Mouse (Mus musculus) spleen, embryonic (tissue): ENCODE results near the gene Tlx2.

Source experiments
- CTCF ChIA-PET: fragments of 350-600 bp; sonication (Branson Sonifier 250); formaldehyde crosslinking; loops from one replicate; lab custom pipeline; 2022; lab: Charles Lee

The Tlx2 gene

GRCm38 (mm10) chr6:83070247-83070310, at the start of gene Tlx2:
Tlx2 (minus strand) TSS chr6:83070293.
- CTCF ChIA-PET: interaction anchor here (2.1 kb wide), 1 partner anchor 73 kb away, joined by 7 read pairs; no protein-coding TSS in a partner anchor

DNA sequence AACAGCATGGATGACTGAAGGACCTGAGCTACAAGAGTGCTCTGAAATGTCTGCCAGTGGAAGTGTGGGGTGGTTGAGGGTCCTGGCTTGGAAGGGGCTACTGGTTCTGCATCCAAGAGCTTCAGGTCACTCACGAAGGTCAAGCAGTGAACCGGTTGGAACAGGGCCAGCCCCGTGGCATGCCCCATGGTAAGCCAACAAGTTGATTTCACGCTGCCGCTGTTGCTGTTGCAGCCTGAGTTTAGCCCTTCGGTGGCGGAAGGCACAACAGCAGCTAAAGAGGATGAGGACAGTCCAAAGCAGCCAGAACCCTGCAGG, 49.6 kb upstream of the Tlx2 start:
- CTCF ChIA-PET: interaction anchor here (1.0 kb wide), 1 partner anchor 17 kb away, joined by 3 read pairs; no protein-coding TSS in a partner anchor

GRCm38 (mm10) chr6:83118825-83119733, 49.0 kb upstream of the Tlx2 start:
- CTCF ChIA-PET: interaction anchor here (0.9 kb wide), 1 partner anchor 11 kb away, joined by 3 read pairs; the partner anchor contains the start of gene Mrpl53

GRCm38 (mm10) chr6:83118369-83118768, 48.3 kb upstream of the Tlx2 start:
- CTCF ChIA-PET: interaction anchor here (0.9 kb wide), 1 partner anchor 10 kb away, joined by 3 read pairs; the partner anchor contains the start of gene Mrpl53

- CTCF ChIA-PET: no interaction called here
These were observed 47.5 kb upstream of the Tlx2 start for GRCm38 (mm10) chr6:83117616-83118015.

- CTCF ChIA-PET: no interaction called here
These were observed 47.0 kb upstream of the Tlx2 start for GRCm38 (mm10) chr6:83117165-83117438.

- CTCF ChIA-PET: no interaction called here
These were observed 46.5 kb upstream of the Tlx2 start for GRCm38 (mm10) chr6:83116373-83117164.

GRCm38 (mm10) chr6:83115682-83116372, 45.7 kb upstream of the Tlx2 start:
- CTCF ChIA-PET: no interaction called here

DNA sequence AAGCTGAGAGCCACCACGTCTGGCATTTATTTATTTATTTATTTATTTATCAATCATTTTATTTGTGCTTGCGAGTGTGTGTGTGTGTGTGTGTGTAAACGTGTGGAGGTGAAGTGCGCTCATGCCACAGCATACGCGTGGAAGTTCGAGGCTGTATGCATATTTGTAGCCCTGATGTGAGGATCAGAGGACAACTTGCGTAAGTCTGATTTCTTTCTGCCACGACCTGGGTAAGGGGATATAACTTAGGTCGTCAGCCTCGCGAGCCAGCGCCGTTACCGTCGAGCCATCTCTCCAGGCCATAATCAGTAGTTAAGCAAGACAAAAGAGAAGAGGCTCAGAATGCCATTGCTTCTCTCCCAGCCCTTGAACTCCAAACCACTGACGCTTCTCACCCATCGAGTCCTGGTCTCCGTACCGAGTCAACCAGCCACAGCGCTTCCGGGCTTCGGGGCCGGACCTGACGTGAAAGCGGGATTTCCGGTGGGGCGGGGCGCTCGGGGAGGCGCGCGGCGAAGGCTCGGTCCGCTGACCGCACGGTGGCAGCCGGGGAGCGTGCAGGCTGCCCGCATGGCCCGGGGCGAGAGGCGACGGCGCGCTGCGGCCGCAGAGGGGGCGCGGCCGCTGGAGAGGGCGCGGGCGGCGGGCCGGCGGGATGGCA, 45.0 kb upstream of the Tlx2 start, which contains the start of gene Mogs:
Gene Mogs, plus strand, starts transcription at position 486 of the 661 bp plus-strand sequence.
- CTCF ChIA-PET: no interaction called here

GRCm38 (mm10) chr6:83111510-83112136, 41.5 kb upstream of the Tlx2 start:
- CTCF ChIA-PET: no interaction called here

DNA sequence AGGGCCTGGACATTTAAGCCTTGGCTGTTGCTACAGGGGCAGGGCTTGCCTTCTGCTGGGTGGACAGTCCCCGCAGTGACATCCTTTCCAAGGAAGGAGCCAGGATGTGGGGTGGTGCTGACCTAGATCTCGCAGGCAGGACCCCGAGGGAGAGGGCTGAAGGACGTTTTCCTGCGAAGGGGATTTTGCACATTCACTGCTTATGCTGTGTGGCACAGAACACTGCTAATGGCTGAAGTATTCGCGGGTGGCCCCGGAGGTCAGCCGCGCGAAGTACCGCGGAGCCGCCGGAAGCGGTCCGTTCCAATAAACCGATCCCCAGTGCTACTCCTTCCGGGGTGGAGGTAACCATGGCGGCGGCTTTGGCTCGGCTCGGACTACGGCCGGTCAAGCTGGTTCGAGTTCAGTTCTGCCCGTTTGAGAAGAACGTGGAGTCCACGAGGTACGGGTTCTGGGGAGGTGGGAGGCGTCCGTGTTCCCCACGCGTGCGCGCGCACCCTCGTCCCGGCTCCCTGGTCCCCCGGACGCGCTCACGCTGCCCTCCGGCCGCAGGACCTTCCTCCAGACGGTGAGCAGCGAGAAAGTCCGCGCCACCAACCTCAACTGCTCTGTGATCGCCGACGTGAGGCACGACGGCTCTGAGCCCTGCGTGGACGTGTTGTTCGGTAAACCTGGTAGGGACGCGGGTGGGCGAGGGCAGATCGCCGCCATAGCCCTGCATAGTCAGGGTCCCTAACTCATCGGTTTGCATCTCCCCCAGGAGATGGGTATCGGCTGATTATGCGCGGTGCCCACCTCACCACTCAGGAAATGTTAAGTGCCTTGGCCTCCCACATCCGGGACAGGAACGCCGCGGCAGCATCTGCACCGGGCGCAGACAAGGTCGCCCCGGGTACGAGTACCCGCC, 38.9 kb upstream of the Tlx2 start, which contains the start of gene Mrpl53:
Gene Mrpl53, plus strand, starts transcription at position 279 of the 907 bp plus-strand sequence.
- CTCF ChIA-PET: interaction anchor here (0.6 to 1.3 kb wide), 3 partner anchors 10 to 104 kb away, joined by 3 to 14 read pairs (median 3); no protein-coding TSS in a partner anchor

GRCm38 (mm10) chr6:83107566-83108400, 37.7 kb upstream of the Tlx2 start:
- CTCF ChIA-PET: interaction anchor here (1.3 kb wide), 1 partner anchor 11 kb away, joined by 3 read pairs; no protein-coding TSS in a partner anchor

GRCm38 (mm10) chr6:83104158-83104557, 34.1 kb upstream of the Tlx2 start:
- CTCF ChIA-PET: no interaction called here

- CTCF ChIA-PET: interaction anchor here (1.0 kb wide), 1 partner anchor 82 kb away, joined by 3 read pairs; no protein-coding TSS in a partner anchor
These were observed 33.1 kb upstream of the Tlx2 start for GRCm38 (mm10) chr6:83103130-83103650.

- CTCF ChIA-PET: interaction anchor here (0.6 to 2.3 kb wide), 4 partner anchors 18 to 105 kb away, joined by 3 to 8 read pairs (median 4); no protein-coding TSS in a partner anchor
These were observed 31.8 kb upstream of the Tlx2 start for GRCm38 (mm10) chr6:83101688-83102556.

DNA sequence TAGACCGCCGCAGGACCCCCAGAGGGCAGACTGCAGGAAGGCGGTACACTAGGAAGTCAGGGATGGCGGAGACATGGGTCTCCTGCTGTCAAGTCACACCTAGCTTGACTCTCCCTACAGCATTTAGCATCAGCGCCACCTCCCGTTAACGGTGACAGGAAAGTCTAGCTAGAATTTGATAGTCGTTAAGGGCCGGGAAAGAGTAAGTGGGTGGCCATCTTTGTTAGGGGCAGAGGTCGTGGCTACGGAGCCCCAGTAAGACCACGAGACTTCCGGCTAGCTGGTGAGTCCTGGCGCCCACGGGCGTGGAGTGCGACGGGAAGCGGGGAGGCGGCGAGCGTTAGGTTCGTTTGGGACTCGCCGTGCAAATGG, 31.2 kb upstream of the Tlx2 start, which contains the start of the genes Ccdc142 and Gm42688:
Gene Ccdc142, plus strand, starts transcription at position 286 of the 372 bp plus-strand sequence.
Gene Gm42688, plus strand, starts transcription at position 302 of the 372 bp plus-strand sequence.
- CTCF ChIA-PET: interaction anchor here (1.4 to 2.3 kb wide), 2 partner anchors 23 to 105 kb away, joined by 4 to 8 read pairs; no protein-coding TSS in a partner anchor

GRCm38 (mm10) chr6:83098411-83098810, 28.3 kb upstream of the Tlx2 start:
- CTCF ChIA-PET: interaction anchor here (0.7 kb wide), 1 partner anchor 26 kb away, joined by 6 read pairs; no protein-coding TSS in a partner anchor
